Mouse (Mus musculus) T-helper 2 cell (primary cell): ENCODE data around the gene Taf9.

Experiments
- in situ Hi-C: fragments of 300-600 bp; cut with MboI, MseI; formaldehyde crosslinking; loops from one replicate; pipeline ENCODE4 v1.15.1; 2025; ENCODE audit warnings: high pct_unique_total_duplicates

Taf9 gene

GRCm38 (mm10) chr13:100669291-100670022, 18.1 kb downstream of the Taf9 start, which contains the start of gene Ccdc125:
TSS of gene Ccdc125 (plus strand) at chr13:100669717.
- in situ Hi-C loops: no loop called here

DNA sequence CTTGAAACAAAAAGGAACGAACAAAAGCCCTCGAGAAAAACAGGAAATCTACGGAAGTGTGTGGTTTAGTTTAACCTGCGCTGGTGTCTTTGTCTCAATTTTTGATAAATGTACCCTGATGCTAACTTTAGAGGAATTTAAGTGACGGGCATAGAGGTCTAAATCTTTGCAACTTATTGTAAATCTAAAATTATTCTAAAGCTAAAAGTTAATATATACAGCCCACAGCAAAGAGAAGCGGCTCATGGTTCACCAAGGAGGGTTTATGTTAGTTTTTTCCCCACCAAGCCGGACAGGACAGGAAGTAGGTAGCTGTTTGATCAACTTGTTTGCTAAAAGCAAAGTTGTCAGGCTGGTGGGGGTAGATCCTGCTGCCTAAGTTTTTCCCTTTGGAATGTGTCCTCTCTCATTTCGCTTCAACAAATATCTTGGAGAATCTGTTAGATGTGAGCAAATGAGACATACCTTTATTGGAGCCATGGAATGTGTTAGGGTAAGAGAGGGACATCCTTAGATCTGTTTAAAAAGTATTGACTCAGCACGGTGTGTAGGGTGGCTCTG, 18.9 kb downstream of the Taf9 start:
- in situ Hi-C loops: no loop called here

GRCm38 (mm10) chr13:100675936-100676635, 24.7 kb downstream of the Taf9 start:
- in situ Hi-C loops: no loop called here

DNA sequence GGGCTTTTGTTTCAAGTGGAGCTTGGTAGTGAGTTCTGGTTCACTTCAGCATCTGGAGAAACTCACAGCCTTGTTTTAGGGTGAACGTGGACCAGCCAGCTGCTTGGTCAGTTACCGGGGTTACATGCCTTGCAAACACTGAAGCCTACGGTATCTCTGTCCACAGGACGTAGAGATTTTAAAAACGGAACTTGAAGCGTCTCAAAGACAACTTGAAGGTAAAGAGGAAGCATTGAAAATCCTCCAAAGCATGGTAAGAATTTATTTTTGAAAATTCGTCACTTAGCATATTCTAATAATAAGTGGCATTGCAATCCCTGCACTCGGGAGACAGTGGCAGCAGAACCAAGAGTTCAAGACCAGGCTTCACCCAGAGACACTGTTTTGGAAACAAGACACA, 30.2 kb downstream of the Taf9 start:
- in situ Hi-C loops: no loop called here

DNA sequence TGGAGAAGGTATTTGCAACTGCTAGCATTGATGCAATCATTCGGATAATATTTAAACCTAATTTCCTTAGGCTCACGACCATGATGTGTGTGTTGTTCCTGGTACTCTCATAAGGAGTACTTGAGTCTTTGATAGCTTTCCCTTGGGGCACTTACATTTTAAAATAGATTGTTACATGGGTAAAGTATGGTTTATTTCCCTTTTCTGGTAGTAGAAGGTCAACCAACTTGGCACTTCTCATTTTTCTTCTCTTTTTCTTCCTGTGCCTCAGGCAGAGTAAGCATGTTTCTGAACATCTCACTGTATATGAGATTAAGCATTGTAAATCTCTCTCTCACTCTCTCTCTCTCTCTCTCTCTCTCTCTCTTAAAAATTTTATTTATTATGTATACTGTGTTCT, 31.5 kb downstream of the Taf9 start:
- in situ Hi-C loops: no loop called here

DNA sequence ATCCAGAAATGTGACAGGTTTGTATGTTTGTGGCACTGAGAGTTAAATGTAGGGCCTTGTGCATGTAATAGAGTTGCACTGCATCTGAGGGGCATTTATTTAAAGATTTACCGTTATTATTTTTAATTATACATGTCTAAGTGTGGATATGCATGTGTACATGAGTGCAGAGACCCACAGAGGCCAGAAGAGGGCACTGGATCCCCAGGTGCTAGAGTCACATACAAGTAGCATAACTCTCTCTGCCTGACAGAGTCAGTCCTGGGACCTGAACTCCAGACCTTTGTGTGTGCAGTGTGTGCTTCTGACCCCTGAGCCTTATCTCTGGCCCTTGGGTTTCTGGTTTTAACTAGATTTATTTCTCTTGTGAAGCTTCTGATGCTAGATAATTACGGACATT, 33.0 kb downstream of the Taf9 start:
- in situ Hi-C loops: no loop called here

DNA sequence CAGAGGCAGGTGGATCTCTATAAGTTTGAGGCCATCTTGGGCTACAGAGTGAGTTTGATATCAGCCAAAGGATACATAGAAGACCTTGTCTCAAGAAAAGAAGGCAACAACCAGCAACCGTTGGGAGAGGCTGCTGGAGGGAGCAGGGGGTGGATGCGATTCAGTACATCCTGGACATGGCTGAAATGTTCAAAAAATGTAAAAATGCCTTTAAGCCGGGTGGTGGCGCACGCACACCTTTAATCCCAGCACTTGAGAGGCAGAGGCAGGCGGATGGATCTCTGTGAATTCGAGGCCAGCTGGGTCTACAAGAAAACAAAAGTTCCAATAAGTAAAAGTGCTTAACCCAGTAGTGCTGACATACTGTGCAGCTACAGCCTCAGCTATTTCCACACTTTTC, 36.1 kb downstream of the Taf9 start:
- in situ Hi-C loops: no loop called here

GRCm38 (mm10) chr13:100697541-100697940, 46.2 kb downstream of the Taf9 start:
- in situ Hi-C loops: no loop called here

- in situ Hi-C loops: no loop called here
Observed at GRCm38 (mm10) chr13:100698866-100699265, 47.5 kb downstream of the Taf9 start.

DNA sequence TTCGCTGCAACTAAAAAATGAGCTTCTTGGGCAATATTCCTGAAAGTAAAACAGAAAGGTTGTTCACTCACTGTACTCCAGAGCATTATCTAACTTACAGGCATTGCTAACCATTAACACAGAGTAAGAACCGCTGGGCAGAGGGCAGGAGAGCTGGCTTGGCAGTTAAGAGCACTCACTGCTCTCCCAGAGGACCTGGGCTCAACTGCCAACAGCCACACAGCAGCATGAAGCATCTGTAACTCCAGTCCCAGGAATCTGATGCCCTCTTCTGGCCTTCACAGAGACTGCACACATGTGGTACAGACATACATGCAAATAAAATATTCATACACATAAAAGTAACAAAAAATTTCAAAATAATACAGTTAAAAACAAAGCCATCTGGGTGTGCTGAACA, 52.1 kb downstream of the Taf9 start:
- in situ Hi-C loops: no loop called here
